Mouse (Mus musculus) lung, postnatal 0 days (tissue): ENCODE results near the gene Slf2.

Experiments
- CTCF ChIP-seq: IDR thresholded peaks from 2 replicates; pipeline ENCODE4 v1.5.1; 2016; ENCODE audit warnings: antibody characterized with exemption, mild to moderate bottlenecking
- EP300 ChIP-seq: IDR thresholded peaks from 2 replicates; pipeline ENCODE4 v1.6.1; 2016; ENCODE audit warnings: antibody characterized with exemption, mild to moderate bottlenecking, control low read depth

DNA sequence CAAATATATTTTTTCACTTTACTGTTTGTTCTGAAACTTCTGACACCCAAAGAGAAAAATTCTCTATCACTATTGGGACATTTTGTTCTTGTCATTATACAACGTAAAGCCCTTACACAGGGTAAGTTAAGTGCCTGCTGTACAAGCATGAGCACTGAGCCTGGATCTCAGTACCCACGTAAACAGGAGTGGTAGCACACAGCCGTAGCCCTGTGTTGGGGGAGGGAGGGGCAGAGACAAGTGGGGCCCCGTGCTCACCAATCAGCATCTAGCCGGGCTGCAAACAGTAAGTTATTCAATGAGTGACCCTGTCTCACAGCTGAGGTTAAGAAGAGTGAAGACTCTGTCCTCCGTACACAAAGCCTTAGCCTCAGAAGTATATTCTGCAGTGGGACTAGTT is 45.7 kb downstream of the Slf2 start:
- TF ChIP-seq CTCF = no peak
- TF ChIP-seq EP300 = no peak
